Mouse (Mus musculus) kidney, adult 2 months (tissue): ENCODE data around the gene Olfr209.

Experiments used
- CTCF ChIP-seq: fragments of 200-500 bp; conservative IDR thresholded peaks from 2 replicates; pipeline ENCODE4 v1.5.1; 2011; ENCODE audit warnings: low read depth, mild to moderate bottlenecking, control low read depth, low read length, moderate library complexity, mixed read lengths; ENCODE audit not compliant: insufficient read depth, insufficient read length
- POLR2A ChIP-seq: fragments of 200-500 bp; IDR thresholded peaks from one replicate; pipeline ENCODE4 v1.6.1; 2011; ENCODE audit warnings: low read depth, low read length, control low read depth

GRCm38 (mm10) chr16:59403684-59404083 is 39.9 kb upstream of the Olfr209 start:
- TF ChIP-seq POLR2A (no peak), CTCF (peak; percentile 58)
